Mouse (Mus musculus) CH12.LX (cell line): Measurements from ENCODE around the gene Sash3.

ENCODE experiments used
- CTCF ChIP-seq, 2 experiments: IDR thresholded peaks in 1 of 2; conservative IDR thresholded peaks in 1 of 2; 2 replicates each; pipeline ENCODE4 v1.5.1; 2011 to 2012; ENCODE audit warnings: low read depth in 2 of 2, low read length in 2 of 2, improper control_type of control experiment in 1 of 2, inconsistent platforms in 1 of 2, mild to moderate bottlenecking in 1 of 2, moderate library complexity in 1 of 2
- E2F4 ChIP-seq: IDR thresholded peaks from 2 replicates; pipeline ENCODE4 v1.6.1; 2011; ENCODE audit warnings: low read depth, low read length, improper control_type of control experiment; ENCODE audit not compliant: insufficient replicate concordance
- POLR2A ChIP-seq: IDR thresholded peaks from 2 replicates; pipeline ENCODE4 v1.6.1; 2011; ENCODE audit warnings: low read depth, mild to moderate bottlenecking, improper control_type of control experiment, low read length
- RAD21 ChIP-seq: IDR thresholded peaks from 2 replicates; pipeline ENCODE4 v1.6.1; 2011; ENCODE audit warnings: low read depth, mild to moderate bottlenecking, low read length, improper control_type of control experiment, moderate library complexity
- RCOR1 ChIP-seq: conservative IDR thresholded peaks from 2 replicates; pipeline ENCODE4 v1.6.1; 2012; ENCODE audit warnings: low read depth, mild to moderate bottlenecking, inconsistent platforms, low read length, improper control_type of control experiment
- TCF12 ChIP-seq: IDR thresholded peaks from 2 replicates; pipeline ENCODE4 v1.6.1; 2014; ENCODE audit warnings: low read depth, mild to moderate bottlenecking, inconsistent platforms, low read length, improper control_type of control experiment

- TF ChIP-seq TCF12 (0 out of 2 replicates have a peak, but pooled peaks have one; percentile 42), CTCF (conservative IDR thresholded peaks at IDR 0.05 in 1 of 2, IDR thresholded peaks at IDR 0.05 in 1 of 2; ENCODE audit: low read depth in 2 of 2, low read length in 2 of 2) (no peak), RAD21 (no peak), E2F4 (no peak), POLR2A (peak; percentile 48; the same call in 1 of the 2 replicates), RCOR1 (no peak)
These were observed 62.4 kb downstream of the Sash3 start, which contains the start of gene Zdhhc9 for GRCm38 (mm10) chrX:48208519-48209185.
